Mouse (Mus musculus) cerebellum, adult (tissue): ENCODE measurements around the gene Marf1.

ENCODE experiments used
- ATAC-seq: cut with Nextera tagmentation; 2 replicates; pipeline ENCODE4 v1.9.2; 2017; ENCODE audit warnings: mild to moderate bottlenecking, moderate library complexity, mixed read lengths; ENCODE audit not compliant: insufficient number of reproducible peaks, low FRiP score, low TSS enrichment

Marf1 gene

DNA sequence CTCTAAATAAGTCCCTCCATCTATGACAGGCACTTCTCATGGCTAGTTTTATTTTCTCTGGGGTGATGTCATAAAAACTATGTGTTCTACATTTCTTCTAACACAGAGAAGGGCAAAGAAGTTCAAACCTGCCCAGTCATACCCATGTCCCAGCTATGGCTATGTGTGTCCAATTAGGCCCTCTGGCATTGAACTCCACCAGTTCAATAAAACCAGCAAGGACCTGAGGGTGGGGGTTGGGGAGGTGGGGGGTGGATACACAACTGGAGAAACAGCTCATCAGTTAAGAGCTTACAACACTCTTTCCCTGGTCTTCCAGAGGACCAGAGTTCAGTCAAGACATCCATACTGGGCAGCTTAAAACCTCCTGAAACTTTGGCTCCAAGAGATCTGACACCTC is 24.0 kb downstream of the Marf1 start:
- ATAC-seq = no peak

DNA sequence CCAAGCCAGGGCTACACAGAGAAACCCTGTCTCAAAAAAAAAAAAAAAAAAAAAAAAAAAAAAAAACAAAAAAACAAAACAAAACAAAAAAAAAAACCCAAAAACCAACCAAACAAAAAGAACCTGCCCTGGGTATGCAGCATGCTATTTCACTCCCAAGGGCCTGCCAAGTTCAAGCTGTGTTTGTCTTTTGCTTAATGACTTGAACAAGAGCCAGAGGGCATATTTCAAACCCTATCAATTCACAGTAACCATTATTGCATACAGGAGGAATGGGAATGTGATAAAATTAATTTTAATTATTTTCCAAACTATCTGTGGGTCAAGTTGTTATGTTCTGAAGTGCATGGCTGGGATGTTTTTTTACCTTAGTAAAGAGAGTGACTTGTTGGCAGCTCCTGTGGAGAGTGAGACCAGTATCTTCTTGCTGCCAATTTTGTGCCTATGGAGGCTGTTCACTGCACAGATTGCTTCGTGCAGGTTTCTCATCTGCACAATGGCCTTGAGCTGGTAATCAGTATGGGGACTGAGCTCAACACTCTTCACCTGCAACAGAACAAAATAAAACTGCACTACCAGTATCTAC is 25.1 kb downstream of the Marf1 start:
- peak; percentile 76; the same call in 1 of the 2 replicates for ATAC-seq

DNA sequence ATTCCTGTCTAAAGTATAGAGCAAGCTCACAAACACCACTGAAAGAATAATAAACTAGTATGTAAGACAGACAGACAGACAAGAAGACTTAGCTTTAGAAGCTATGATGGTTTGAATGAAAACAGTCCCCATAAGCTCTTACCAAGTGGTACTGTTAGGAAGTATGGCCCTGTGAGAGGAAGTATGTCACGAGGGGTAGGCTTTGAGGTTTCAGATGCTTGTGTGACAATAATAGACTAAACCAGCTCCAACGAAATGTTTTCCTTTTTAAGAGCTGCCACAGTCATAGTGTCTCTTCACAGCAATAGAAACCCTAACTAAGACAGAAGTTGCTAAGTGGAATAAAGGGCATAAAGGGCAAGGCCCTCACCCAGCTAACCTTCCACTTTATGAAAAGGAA is 28.1 kb downstream of the Marf1 start:
- ATAC-seq = no peak

DNA sequence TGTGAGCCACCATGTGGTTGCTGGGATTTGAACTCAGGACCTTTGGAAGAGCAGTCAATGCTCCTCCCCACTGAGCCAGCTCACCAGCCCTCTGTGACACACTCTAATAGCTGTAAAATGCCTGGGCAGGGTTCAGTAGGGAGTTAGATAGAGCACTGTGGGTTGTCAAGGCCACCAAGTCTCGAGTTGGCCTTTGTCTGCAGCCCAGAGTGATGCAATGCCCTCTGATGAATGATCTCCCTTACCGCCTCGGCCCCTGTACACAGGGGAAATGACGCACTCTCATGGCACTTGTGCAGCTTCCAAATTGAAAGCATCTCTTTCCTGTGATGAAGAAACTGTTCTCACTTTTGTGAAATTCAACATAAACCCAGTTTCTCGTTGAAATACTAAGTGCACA is 31.3 kb downstream of the Marf1 start:
- no peak for ATAC-seq

DNA sequence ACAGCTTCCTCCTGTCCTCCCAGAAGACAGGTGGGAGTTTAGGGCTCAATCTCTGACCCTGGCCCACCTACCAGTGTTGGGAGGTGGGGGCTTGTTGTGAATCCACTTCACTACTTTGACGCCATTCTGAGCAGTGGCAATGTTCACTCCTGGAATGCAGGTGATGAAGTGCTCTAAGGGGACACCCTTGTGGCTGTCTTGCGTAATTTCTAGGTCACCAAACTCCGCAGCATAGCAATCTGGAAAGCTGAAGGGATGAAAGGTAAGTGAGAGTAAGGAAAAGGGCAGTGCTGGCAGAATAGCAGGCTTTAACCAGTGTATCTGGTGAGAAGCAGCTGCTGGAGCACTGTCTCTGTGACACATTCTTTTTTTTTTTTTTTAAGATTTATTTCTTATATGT is 31.8 kb downstream of the Marf1 start:
- ATAC-seq = no peak

DNA sequence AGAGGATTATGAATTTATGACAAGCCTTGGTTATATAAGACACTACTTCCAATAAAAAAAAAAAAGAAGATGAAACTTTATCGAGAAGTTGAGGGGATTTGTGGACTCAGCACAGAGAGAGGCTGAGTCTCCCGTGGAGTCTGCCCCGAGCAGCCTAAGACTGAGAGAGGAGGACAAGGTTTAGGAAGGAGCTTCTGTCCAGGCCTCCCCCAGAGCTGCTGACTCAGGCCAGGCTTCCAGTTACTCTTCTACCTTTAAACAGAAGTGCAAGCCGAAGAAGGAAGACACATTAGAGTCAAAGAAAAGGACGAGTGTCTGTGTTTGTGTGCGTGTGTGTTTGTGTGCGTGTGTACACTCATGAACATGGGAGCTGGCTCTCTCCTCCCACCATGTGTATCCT is 32.4 kb downstream of the Marf1 start:
- ATAC-seq = no peak

DNA sequence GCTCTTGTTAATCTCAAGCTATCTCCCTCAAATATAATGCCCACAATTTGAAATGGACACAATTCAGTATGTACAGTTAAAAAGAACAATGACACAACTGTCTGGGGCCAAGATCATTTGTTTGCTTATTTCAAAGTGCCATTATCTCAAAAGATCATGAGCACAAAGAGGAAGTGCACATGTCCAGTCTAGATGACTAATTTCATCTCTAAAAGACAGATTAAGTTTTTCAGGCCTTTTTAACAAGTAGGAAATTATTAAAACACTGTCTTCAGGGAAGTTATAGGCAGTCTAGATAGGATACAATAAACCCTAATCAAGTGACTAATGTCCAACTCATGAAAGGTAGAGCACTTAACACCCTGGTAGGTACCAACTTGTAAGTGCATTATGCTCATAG is 34.2 kb downstream of the Marf1 start:
- no peak for ATAC-seq

DNA sequence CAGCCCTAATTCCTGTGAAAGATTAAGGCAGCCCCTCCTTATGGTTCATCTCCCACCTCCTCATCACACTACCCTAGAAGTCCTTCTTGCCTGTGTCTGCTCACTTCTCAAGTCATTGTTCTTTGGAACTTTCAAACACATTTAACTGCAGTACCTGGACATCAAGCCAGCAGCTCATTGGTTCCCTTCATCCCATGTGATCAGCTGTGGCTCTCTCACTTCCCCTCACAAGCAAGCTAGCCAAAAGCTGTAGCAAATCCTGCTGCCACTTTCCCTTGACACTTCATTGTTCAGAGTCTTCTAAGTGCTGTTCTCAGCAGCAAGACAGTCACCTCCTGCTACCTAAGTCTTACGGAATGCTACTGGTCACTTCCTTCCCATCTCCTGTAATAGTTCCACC is 37.9 kb downstream of the Marf1 start:
- ATAC-seq = no peak

DNA sequence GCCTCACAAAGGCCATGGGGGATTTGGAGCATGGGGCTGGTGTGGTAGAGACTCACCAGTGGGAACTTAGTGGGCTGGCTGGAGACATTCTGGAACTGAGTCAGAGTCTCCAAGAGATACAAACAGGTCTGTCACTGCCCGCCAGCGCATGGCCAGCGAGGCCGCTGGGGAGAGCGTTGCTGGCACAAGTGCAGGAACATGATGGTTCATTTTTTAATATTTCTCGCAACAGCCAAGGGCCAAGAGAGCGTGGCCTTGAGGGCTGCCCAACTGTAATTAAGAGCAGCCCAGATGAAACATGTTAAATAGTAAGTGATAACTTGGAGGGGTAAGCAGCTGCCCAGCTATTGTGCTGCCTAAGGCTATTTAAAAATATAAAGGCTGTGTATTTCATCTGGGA is 38.4 kb downstream of the Marf1 start:
- no peak for ATAC-seq

DNA sequence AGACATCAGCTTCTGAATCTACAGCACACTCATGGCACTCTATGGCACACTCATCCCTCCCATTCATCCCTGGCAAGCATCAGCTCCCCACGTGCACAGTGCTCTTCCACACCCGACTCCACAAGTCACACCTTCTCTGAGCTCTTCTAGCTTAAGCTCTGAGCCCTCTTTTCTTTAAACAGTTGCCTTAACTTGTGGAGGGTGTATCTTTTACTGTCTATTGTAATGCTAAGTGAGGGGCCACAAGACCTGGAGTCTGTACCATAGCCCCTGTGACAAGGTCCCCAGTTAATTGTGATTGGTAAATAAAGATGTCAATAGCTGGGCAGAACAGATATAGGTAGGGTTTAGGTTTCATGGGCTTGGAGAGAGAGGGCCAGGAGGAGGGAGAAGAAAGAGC is 39.2 kb downstream of the Marf1 start:
- ATAC-seq = no peak

DNA sequence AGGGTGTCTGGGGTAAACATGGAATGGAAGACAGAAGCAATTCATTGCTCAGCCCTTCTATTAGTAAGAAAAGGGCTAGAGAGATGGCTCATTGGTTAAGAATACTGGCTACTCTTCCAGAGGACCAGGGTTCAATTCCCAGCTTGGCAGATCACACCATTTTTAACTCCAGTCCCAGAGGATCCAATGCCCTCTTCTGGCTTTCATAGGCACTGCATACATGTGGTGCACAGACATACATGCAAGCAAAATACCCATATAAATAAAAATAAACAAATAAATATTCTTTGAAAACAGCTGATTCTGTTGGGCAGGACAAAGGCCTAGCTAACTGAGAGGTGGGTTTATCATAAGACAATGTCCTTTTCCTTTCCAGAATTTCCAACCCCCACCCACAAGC is 40.6 kb downstream of the Marf1 start:
- no peak for ATAC-seq

DNA sequence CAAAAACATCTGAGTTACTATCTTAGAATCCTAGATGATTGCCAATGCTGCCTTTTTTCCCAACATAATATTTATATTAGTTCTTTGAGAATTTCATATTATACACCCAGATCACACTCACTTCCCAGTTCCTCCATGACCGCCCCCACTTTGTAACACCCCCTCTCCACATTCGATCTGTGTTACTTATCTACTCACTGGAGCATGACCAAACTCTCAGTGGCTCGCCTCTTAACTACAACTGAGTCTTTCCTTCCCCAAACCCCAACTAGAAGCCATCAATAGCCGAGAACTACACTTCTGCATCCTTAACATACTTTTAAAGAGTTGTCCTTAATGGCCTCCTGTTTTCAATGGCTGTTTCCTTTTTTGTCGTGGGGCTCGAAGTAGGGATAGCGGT is 41.6 kb downstream of the Marf1 start:
- ATAC-seq = no peak

DNA sequence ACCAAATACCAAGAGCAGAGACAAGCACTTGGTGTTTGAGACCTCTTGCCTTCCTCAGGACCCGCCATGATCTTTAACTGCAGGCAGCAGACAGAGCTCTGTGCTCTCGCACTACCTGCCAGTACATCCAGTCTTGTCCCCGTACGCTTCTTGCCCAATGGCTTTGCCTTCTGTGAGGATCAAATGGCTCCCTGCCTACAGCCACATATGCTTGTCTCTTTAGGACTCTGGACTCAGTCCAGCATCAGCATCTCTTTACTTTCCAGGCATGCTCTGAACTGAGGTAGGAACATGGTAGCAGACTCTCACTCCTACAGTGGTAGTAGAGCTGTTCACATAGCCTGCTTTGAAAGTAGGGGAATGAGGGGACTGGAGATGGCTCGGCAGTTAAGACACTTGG is 42.2 kb downstream of the Marf1 start:
- ATAC-seq = peak; percentile 81

DNA sequence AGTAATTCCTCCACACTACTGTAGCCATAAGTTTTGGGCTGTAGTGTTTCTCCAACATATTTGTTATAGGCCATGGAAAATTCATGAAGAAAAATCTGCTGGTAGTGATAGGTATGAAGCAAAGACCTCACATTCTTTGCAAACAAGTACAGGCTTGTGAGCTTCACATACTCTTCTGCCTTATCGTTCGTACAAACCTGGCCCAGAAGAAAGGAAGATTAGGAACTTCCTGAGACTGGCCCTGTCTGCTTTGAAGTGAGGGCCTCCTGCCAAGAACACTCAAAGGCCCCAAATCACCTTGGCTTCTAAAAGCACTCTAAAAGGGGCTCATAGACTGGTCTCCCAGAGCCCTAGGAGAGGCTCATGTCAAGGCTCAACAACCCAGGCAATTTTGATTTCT is 45.9 kb downstream of the Marf1 start:
- ATAC-seq = no peak

DNA sequence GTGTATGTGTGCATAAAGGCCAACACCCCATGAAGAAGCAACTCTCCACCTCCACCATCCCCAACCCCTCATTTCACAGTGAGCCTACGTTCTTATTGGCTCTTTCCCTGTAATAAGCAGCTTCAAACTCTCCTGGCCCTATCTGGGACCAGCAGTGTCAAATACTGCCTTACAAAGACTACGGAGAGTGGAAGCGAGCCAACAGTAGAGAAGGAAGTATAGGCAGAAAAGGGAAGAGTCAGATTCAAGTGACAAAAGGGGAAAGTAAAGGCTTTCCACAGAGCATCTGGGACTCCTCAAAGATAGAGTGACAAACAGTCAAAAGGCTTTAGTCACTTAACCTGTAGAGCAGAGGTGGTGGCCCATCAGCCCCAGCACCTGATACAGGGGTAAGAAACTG is 50.4 kb downstream of the Marf1 start:
- no peak for ATAC-seq

DNA sequence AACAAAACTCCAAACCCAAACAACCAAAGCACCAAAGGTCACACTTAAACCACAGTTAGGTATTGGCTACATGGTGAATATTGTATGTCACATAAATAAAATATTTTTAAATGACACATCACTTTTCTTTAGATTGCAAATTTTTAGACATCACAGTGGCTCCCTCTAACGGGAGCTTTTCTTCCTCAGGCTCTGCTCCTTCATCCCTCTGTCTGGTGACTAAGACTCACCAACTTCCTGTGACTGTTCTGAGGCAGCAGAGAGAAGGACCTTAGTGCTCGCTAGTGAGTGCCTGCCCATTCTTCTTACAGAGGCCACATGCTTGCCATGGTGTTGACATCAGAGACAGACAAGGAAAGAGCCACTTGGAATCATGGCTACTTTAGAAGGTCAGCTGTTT is 51.0 kb downstream of the Marf1 start:
- ATAC-seq = no peak

DNA sequence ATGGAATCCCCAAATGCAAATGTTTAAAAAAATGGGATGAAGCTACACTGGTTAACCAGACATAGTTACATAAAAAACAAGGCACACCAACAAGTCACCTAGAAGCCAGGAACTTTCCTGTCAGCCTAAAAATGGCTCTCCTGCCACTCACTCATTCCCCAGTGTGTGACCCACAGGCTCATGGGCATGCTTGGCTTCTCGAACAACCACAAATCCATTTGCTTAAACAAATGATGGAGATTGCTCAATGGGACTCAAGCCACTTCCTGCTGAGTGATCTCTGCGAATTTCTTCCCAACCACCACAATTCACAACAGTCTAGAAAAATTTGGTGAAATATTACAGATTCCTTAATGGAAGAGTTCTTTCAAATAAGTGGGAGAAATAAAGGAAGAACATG is 52.2 kb downstream of the Marf1 start:
- ATAC-seq = no peak

DNA sequence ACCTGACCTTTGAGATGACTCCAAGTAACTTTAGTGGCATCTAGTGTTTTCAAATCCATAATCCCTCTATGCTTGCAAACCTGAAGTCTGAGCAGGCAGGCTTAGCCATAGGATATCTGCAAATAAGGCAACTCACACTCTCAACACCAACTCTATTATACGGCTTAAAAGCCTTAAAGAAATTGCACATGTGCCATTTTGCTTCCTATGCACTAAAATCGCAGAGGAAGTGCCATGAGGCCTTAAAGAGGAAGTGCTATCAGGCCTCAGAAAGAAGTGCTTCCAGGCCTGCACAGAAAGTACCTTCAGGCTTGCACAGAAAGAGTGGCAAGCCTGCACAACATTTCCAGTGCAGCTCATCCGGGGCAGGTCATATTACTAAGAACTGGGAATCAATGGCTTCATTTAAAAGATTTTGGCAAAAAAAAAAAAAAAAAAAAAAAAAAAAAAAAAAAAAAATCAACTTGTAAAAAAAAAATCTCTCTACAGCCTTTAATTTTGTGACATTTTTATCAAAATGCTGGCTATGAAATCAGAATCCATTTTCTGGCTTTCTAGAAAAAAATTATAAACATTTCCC is 53.4 kb downstream of the Marf1 start:
- ATAC-seq = no peak

DNA sequence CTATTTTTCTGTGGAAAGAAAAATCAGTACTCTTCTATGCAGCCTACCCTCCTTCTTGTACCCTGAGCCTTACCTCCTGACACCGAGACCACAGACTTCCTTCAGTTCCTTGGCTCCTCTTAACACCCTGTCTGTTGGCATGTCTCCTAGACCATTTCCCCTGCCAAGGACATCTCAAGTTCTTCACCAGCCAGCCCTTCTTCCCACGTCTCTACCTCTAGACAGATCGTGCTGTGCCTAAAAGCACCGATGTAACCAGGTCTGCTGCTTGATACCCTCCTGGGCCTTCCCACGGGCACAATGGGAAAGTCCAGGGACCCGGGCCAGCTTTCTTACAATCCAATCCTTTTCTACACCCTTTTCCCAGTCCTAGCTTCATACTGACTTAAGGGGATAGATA is 57.3 kb downstream of the Marf1 start:
- no peak for ATAC-seq

DNA sequence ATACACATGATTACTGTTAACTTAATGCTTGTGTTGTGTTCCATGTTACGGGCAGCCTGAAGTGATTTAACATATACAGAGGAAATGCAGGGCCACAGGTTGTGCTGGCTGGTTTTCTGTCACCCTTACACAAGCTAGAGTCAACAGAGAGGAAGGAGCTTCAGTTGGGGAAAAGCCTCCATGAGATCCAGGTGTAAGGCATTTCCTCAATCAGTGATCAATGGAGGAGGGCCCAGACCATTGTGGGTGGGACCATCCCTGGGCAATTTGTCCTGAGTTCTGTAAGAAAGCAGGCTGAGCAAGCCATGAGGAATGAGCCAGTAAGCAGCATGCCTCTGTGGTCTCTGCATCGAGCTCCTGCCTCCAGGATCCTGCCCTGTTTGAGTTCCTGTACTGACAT is 71.4 kb downstream of the Marf1 start:
- ATAC-seq = no peak

DNA sequence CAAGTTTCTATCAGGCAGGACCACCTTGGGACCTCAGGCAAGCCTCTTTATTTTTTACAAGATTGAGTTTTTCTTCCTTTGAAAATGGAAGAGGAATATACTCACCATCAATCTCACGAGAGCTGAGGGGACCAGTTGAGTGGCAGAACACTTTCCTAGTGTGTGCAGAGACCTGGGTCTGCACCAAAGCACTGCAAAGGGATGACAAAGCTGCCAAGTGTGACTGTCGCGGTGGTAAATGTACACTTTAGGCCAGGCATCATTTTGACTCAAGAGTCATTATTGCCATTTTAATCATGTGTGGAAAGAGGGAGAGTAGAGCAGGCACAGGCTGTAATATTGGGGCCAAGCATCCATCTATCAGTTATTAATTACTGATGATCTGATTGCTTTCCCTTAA is 73.9 kb downstream of the Marf1 start:
- ATAC-seq = no peak

DNA sequence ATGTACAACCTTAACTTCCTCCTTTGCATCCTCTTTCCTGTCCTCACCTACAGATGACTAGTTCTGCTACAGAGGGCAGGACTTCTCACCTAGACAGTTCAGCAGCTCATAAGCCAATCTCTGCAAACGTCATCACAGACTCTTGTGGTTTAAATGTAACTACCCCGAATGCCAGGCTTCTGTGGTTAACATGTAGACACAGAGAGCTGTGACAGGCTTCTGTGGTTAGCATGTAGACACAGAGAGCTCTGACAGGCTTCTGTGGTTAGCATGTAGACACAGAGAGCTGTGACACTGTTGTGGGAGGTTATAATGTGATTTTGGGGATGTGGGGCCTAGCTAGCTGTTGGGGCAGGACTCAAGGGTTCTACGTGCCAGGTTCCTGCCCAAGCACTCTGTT is 74.9 kb downstream of the Marf1 start:
- no peak for ATAC-seq

DNA sequence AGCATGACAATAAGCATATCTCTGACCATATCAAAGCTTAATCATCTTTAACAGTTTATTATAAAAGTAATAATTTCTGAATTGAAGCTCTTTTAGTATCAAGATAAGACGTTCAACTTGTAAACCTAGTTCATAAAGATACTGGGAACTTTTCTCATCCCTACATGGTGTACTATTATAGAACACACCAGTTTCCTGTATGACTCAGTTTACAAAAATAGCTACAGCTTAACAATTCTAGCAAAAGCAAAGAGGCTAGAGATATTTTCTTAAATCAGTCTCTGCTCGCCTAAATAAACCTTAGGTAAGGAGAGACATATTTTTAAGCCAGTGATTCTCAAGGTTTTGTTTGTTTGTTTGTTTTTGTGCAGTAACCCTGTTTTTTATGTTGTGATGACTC is 80.2 kb downstream of the Marf1 start:
- ATAC-seq = no peak
